Comparison of ENCODE assay signal across 8 mouse cellular contexts in genomic region chr16:4879708-4880124, GRCm38 (mm10). TPM values are rescaled to one million over a fixed set of nuclear protein-coding genes. Genes with fewer than 3 reads are reported as not detected.
DNase-seq lines count a peak whose midpoint lies in the region; ATAC-seq and TF ChIP-seq lines count a peak whose summit lies in the region.

No protein-coding gene starts in this region.

- ATAC-seq in heart, embryonic 12.5 days (ENCODE audit: insufficient number of reproducible peaks, low FRiP score), result peak; percentile 83
- ATAC-seq in kidney, postnatal 0 days (replicated peaks; ENCODE audit: low FRiP score, low read depth), result peak; percentile 62
- peak; percentile 75 for ATAC-seq in liver, embryonic 11.5 days (replicated peaks; ENCODE audit: low FRiP score)

- WGBS in heart, embryonic 12.5 days, result 0% methylated on average over 40 of the region's 40 CpGs
- under 1% methylated on average over 40 of the region's 40 CpGs for WGBS in kidney, postnatal 0 days
- under 1% methylated on average over 40 of the region's 40 CpGs for WGBS in liver, embryonic 11.5 days

- peaks cover 71% of the 10 kb centered on the region for H3K4me1 ChIP-seq in erythroblast, embryonic 14.5 days (ENCODE audit: control insufficient read depth)
- peaks cover 44% of the 10 kb centered on the region for H3K4me1 ChIP-seq in heart, embryonic 12.5 days (replicated peaks)
- peaks cover 23% of the 10 kb centered on the region for H3K4me1 ChIP-seq in kidney, postnatal 0 days (replicated peaks; ENCODE audit: insufficient read depth, low read length)
- peaks cover 41% of the 10 kb centered on the region for H3K4me1 ChIP-seq in liver, embryonic 11.5 days (replicated peaks; ENCODE audit: control insufficient read depth, insufficient read depth, low read length)

- no peaks in the 10 kb centered on the region for H3K27me3 ChIP-seq in erythroblast, embryonic 14.5 days (ENCODE audit: control insufficient read depth)
- H3K27me3 ChIP-seq in heart, embryonic 12.5 days (replicated peaks), result no peaks in the 10 kb centered on the region
- no peaks in the 10 kb centered on the region for H3K27me3 ChIP-seq in kidney, postnatal 0 days (ENCODE audit: insufficient read depth, low read length)
- no peaks in the 10 kb centered on the region for H3K27me3 ChIP-seq in liver, embryonic 11.5 days (replicated peaks; ENCODE audit: control insufficient read depth, insufficient read depth, low read length)
- H3K27me3 ChIP-seq in myocyte (ENCODE audit: control insufficient read depth, insufficient read depth, insufficient read length), result no peaks in the 10 kb centered on the region

- H3K36me3 ChIP-seq in erythroblast, embryonic 14.5 days (ENCODE audit: control insufficient read depth), result peaks cover 27% of the 10 kb centered on the region
- H3K36me3 ChIP-seq in heart, embryonic 12.5 days, result peaks cover 14% of the 10 kb centered on the region
- H3K36me3 ChIP-seq in kidney, postnatal 0 days (ENCODE audit: insufficient read depth, low read length), result peaks cover 13% of the 10 kb centered on the region; the same call in 1 of the 2 replicates
- H3K36me3 ChIP-seq in liver, embryonic 11.5 days (ENCODE audit: control insufficient read depth, insufficient read depth, low read length), result peaks cover 11% of the 10 kb centered on the region
- no peaks in the 10 kb centered on the region for H3K36me3 ChIP-seq in myocyte (ENCODE audit: control insufficient read depth, insufficient read depth)

- H3K4me3 ChIP-seq in erythroblast, embryonic 14.5 days (replicated peaks), result peak overlapping the region; percentile 89
- H3K4me3 ChIP-seq in heart, embryonic 12.5 days, result peak overlapping the region; percentile 86
- H3K4me3 ChIP-seq in kidney, postnatal 0 days (replicated peaks; ENCODE audit: low read depth, low read length), result peak overlapping the region; percentile 89
- peak overlapping the region; percentile 89 for H3K4me3 ChIP-seq in liver, embryonic 11.5 days (ENCODE audit: low read depth, low read length)
- peak overlapping the region; percentile 77 for H3K4me3 ChIP-seq in myocyte

- H3K79me2 ChIP-seq in myocyte (ENCODE audit: control insufficient read depth, insufficient read depth), result peaks cover 31% of the 10 kb centered on the region

- peak; percentile 99 for TF ChIP-seq POLR2A in myocyte (IDR thresholded peaks at IDR 0.05; ENCODE audit: insufficient read length, low read depth)

- H3ac ChIP-seq in myocyte (ENCODE audit: control insufficient read depth, insufficient read length), result peak overlapping the region; percentile 93

- no peaks in the 10 kb centered on the region for H3K9me3 ChIP-seq in erythroblast, embryonic 14.5 days (ENCODE audit: control insufficient read depth, low read length)
- H3K9me3 ChIP-seq in heart, embryonic 12.5 days (replicated peaks), result no peaks in the 10 kb centered on the region
- H3K9me3 ChIP-seq in kidney, postnatal 0 days (replicated peaks; ENCODE audit: low read length), result no peaks in the 10 kb centered on the region
- no peaks in the 10 kb centered on the region for H3K9me3 ChIP-seq in liver, embryonic 11.5 days (ENCODE audit: control insufficient read depth, low read length)

- peak; percentile 88 for DNase-seq in CD4-positive helper T cell, adult 2 months (ENCODE audit: low read depth, low spot score)
- DNase-seq in brain, embryonic 18.5 days (ENCODE audit: low read depth, low spot score), result peak; percentile 72
- DNase-seq in kidney, postnatal 0 days (ENCODE audit: low spot score), result peak; percentile 93
- DNase-seq in liver, embryonic 11.5 days (ENCODE audit: low spot score), result peak; percentile 88
- peak; percentile 88 to 94 for DNase-seq in spleen, postnatal 4 days (ENCODE audit: low spot score in 2 of 2)

- peak overlapping the region; percentile 84 for H3K9ac ChIP-seq in heart, embryonic 12.5 days
- peak overlapping the region; percentile 94 for H3K9ac ChIP-seq in kidney, postnatal 0 days (ENCODE audit: low read depth, low read length)
- peak overlapping the region; percentile 93 for H3K9ac ChIP-seq in liver, embryonic 11.5 days (ENCODE audit: low read depth, low read length)

- TF ChIP-seq CTCF in kidney, postnatal 0 days (IDR thresholded peaks at IDR 0.05; ENCODE audit: low read depth), result peak; percentile 30; the same call in 1 of the 2 replicates

- peak overlapping the region; percentile 99 for H3K27ac ChIP-seq in heart, embryonic 12.5 days (ENCODE audit: poor library complexity, severe bottlenecking)
- peak overlapping the region; percentile 100 for H3K27ac ChIP-seq in kidney, postnatal 0 days
- H3K27ac ChIP-seq in liver, embryonic 11.5 days (ENCODE audit: low read depth, low read length), result peak overlapping the region; percentile 100

- H3K4me2 ChIP-seq in heart, embryonic 12.5 days, result peak overlapping the region; percentile 84
- H3K4me2 ChIP-seq in kidney, postnatal 0 days (ENCODE audit: low read length), result peak overlapping the region; percentile 89
- H3K4me2 ChIP-seq in liver, embryonic 11.5 days, result peak overlapping the region; percentile 96
- H3K4me2 ChIP-seq in myocyte (ENCODE audit: low read depth), result peak overlapping the region; percentile 70

TF ChIP-seq in myocyte, 11 proteins besides CTCF, POLR2A, EP300 and RAD21:
- TF ChIP-seq MYOG (IDR thresholded peaks at IDR 0.05; ENCODE audit: control insufficient read depth in 1 of 3, insufficient read depth in 1 of 3, insufficient read length in 2 of 3, low read depth in 2 of 3) (peak in 1 of 3 experiments; percentile 37), TCF12 (IDR thresholded peaks at IDR 0.05; ENCODE audit: insufficient read depth, poor library complexity, severe bottlenecking) (no peak), SRF (IDR thresholded peaks at IDR 0.05; ENCODE audit: control insufficient read depth, insufficient read length, low read depth) (peak; percentile 48), POLR2AphosphoS2 (IDR thresholded peaks at IDR 0.05; ENCODE audit: insufficient read length, low read depth) (peak; percentile 89)

RNA-seq across cellular contexts. Expression of gene Ubald1, which starts 0.4 kb away (rescaled TPM):
- 16.2 and 18.6 TPM in 2 replicates for polyA plus RNA-seq in erythroblast, embryonic 14.5 days (2012)
- polyA plus RNA-seq in heart, embryonic 12.5 days (2016; fragmentation: Nextera tagmentation; extraction: Ambion mirVana), result 26.8 and 27.1 TPM in 2 replicates
- 39.4 and 41.5 TPM in 2 replicates for polyA plus RNA-seq in kidney, postnatal 0 days (2015; fragmentation: Nextera tagmentation; extraction: Ambion mirVana)
- polyA plus RNA-seq in liver, embryonic 11.5 days (2014; fragmentation: Nextera tagmentation; extraction: Ambion mirVana), result 26.4 and 29.9 TPM in 2 replicates
- polyA plus RNA-seq in myocyte (2012; fragmentation: generic; extraction: Trizol), result 79.5 TPM

RNA-seq across cellular contexts. Expression of gene Mgrn1, which starts 6.3 kb away (rescaled TPM):
- 0.29 and 0.43 TPM in 2 replicates for polyA plus RNA-seq in erythroblast, embryonic 14.5 days (2012)
- 114 and 116 TPM in 2 replicates for polyA plus RNA-seq in heart, embryonic 12.5 days (2016; fragmentation: Nextera tagmentation; extraction: Ambion mirVana)
- 85.9 and 99.0 TPM in 2 replicates for polyA plus RNA-seq in kidney, postnatal 0 days (2015; fragmentation: Nextera tagmentation; extraction: Ambion mirVana)
- 50.5 and 52.5 TPM in 2 replicates for polyA plus RNA-seq in liver, embryonic 11.5 days (2014; fragmentation: Nextera tagmentation; extraction: Ambion mirVana)
- polyA plus RNA-seq in myocyte (2012; fragmentation: generic; extraction: Trizol), result 59.3 TPM

RNA-seq across cellular contexts. Expression of gene 4930562C15Rik, which starts 44.5 kb away (rescaled TPM):
- polyA plus RNA-seq in erythroblast, embryonic 14.5 days (2012), result not detected in 2 replicates
- 0.11 and 0.57 TPM in 2 replicates for polyA plus RNA-seq in heart, embryonic 12.5 days (2016; fragmentation: Nextera tagmentation; extraction: Ambion mirVana)
- 0.14 TPM in 1 of 2 replicates, not detected in the other for polyA plus RNA-seq in kidney, postnatal 0 days (2015; fragmentation: Nextera tagmentation; extraction: Ambion mirVana)
- polyA plus RNA-seq in liver, embryonic 11.5 days (2014; fragmentation: Nextera tagmentation; extraction: Ambion mirVana), result 0.19 and 0.33 TPM in 2 replicates
- 0.08 TPM for polyA plus RNA-seq in myocyte (2012; fragmentation: generic; extraction: Trizol)

RNA-seq across cellular contexts. Expression of gene Nudt16l1, which starts 58.8 kb away (rescaled TPM):
- 0.69 and 1.1 TPM in 2 replicates for polyA plus RNA-seq in erythroblast, embryonic 14.5 days (2012)
- 92.3 and 97.3 TPM in 2 replicates for polyA plus RNA-seq in heart, embryonic 12.5 days (2016; fragmentation: Nextera tagmentation; extraction: Ambion mirVana)
- polyA plus RNA-seq in kidney, postnatal 0 days (2015; fragmentation: Nextera tagmentation; extraction: Ambion mirVana), result 152 and 161 TPM in 2 replicates
- 102 and 103 TPM in 2 replicates for polyA plus RNA-seq in liver, embryonic 11.5 days (2014; fragmentation: Nextera tagmentation; extraction: Ambion mirVana)
- 46.1 TPM for polyA plus RNA-seq in myocyte (2012; fragmentation: generic; extraction: Trizol)

Comparison
In these comparisons a context has a peak if more than half of its experiments do, and no peak if none do; other contexts are left out.
1. Peak in every context shown above with its lines: DNase-seq, ATAC-seq, H3K4me3 ChIP-seq and H3K27ac ChIP-seq.
2. RNA of gene Mgrn1, which starts 6.3 kb away (polyA plus RNA-seq): 114 to 116 TPM in heart, embryonic 12.5 days, 85.9 to 99.0 TPM in kidney, postnatal 0 days, 59.3 TPM in myocyte (single experiment) and 50.5 to 52.5 TPM in liver, embryonic 11.5 days; 0.29 to 0.43 TPM in erythroblast, embryonic 14.5 days; every median in the first group is over 10 times any median in the second.